Comparison of ENCODE assay signal across 12 mouse cellular contexts in genomic region chr3:65482698-65483407, GRCm38 (mm10). TPM values are rescaled to one million over a fixed set of nuclear protein-coding genes. Genes with fewer than 3 reads are reported as not detected.
DNase-seq lines count a peak whose midpoint lies in the region; ATAC-seq lines count a peak whose summit lies in the region.
"Had no signal": no experiment of that assay in that cellular context is flagged by ENCODE, and none has a peak within 500 bp of the region (broad histone marks: within the 10 kb centered on the region; RNA-seq: fewer than 3 reads in every experiment).

No protein-coding gene starts in this region.

- 56% methylated on average over 6 of the region's 6 CpGs for WGBS in heart, embryonic 11.5 days (ENCODE audit: insufficient replicate concordance)

- no peak overlapping the region for H3K4me3 ChIP-seq in heart, embryonic 11.5 days (ENCODE audit: low read depth, low read length)
- H3K4me3 ChIP-seq: limb, embryonic 12.5 days had no signal

- no peaks in the 10 kb centered on the region for H3K9me3 ChIP-seq in heart, embryonic 11.5 days (replicated peaks; ENCODE audit: control insufficient read depth, low read length)
- H3K9me3 ChIP-seq: limb, embryonic 12.5 days had no signal

- H3K4me1 ChIP-seq in heart, embryonic 11.5 days (ENCODE audit: control insufficient read depth, insufficient read depth, low read length), result peaks cover 3% of the 10 kb centered on the region; the same call in 1 of the 2 replicates

- no peak overlapping the region; the same call in 1 of the 2 replicates for H3K4me2 ChIP-seq in heart, embryonic 11.5 days
- H3K4me2 ChIP-seq: limb, embryonic 12.5 days had no signal

- H3K27ac ChIP-seq in heart, embryonic 11.5 days (ENCODE audit: low read depth, low read length), result 0 out of 2 replicates have a peak overlapping the region, but pooled peaks have one; percentile 15
- H3K27ac ChIP-seq: limb, embryonic 12.5 days had no signal

- no peak overlapping the region for H3K9ac ChIP-seq in heart, embryonic 11.5 days (ENCODE audit: low read depth, low read length)
- H3K9ac ChIP-seq: limb, embryonic 12.5 days had no signal

- H3K36me3 ChIP-seq in heart, embryonic 11.5 days (ENCODE audit: control insufficient read depth, insufficient read depth, low read length), result no peaks in the 10 kb centered on the region
- H3K36me3 ChIP-seq: limb, embryonic 12.5 days had no signal

- ATAC-seq in heart, embryonic 11.5 days (replicated peaks; ENCODE audit: insufficient number of reproducible peaks, low FRiP score, low TSS enrichment), result peak; percentile 31
- no peak for ATAC-seq in CD4-positive, CD25-positive, alpha-beta regulatory T cell, adult 4 months

- no peaks in the 10 kb centered on the region for H3K27me3 ChIP-seq in heart, embryonic 11.5 days (ENCODE audit: control insufficient read depth, insufficient read depth, low read length)
- H3K27me3 ChIP-seq: limb, embryonic 12.5 days had no signal

- no peak for DNase-seq in heart, adult 9 months (ENCODE audit: low spot score in 2 of 2)
- peak; percentile 20 to 45 for DNase-seq in kidney, postnatal 4 days
- no peak for DNase-seq in kidney, postnatal 25 days
- DNase-seq in Muller cell, postnatal 12 days (ENCODE audit: inconsistent ontology term), result peak; percentile 5
- DNase-seq in lung, postnatal 36 days, result peak; percentile 35
- no peak for DNase-seq in layer of hippocampus, postnatal 25 days (ENCODE audit: extremely low spot score in 1 of 2, low spot score in 1 of 2)
- DNase-seq: cerebellum, adult 9-11 months; spleen, adult 18-20 months; thymus, adult 18-20 months had no signal

RNA-seq across cellular contexts. Expression of gene Tiparp, which starts 45.4 kb away (rescaled TPM):
- 33.5 and 33.9 TPM in 2 replicates for polyA plus RNA-seq in heart, embryonic 11.5 days (2014; fragmentation: Nextera tagmentation; extraction: Ambion mirVana)
- 10 to 100 TPM; 13.5 to 16.4 TPM for total RNA-seq in layer of hippocampus, postnatal 25 days (2021)
- polyA plus RNA-seq in CD4-positive, CD25-positive, alpha-beta regulatory T cell, adult 4 months (2017; shearing (Covaris generic)), result 1 to 10 TPM; 4.0 to 5.4 TPM

Comparison
In these comparisons a context has a peak if more than half of its experiments do, and no peak if none do; other contexts are left out.
1. DNase-seq: peak in kidney, postnatal 4 days (2 of 2), Muller cell, postnatal 12 days (single experiment) and lung, postnatal 36 days (single experiment); none in heart, adult 9 months (0 of 2), kidney, postnatal 25 days (0 of 2) and layer of hippocampus, postnatal 25 days (0 of 2).